Mouse (Mus musculus) testis, adult 2 months (tissue): ENCODE data around the gene Hist1h2bk.

Experiments
- CTCF ChIP-seq: fragments of 200-500 bp; IDR thresholded peaks from 2 replicates; pipeline ENCODE4 v1.5.1; 2012; ENCODE audit warnings: low read depth, mild to moderate bottlenecking, inconsistent platforms, low read length, moderate library complexity; ENCODE audit not compliant: control insufficient read depth, insufficient read depth, insufficient replicate concordance
- POLR2A ChIP-seq: fragments of 200-500 bp; IDR thresholded peaks from 2 replicates; pipeline ENCODE4 v1.6.1; 2012; ENCODE audit warnings: low read depth, mild to moderate bottlenecking, inconsistent platforms, low read length, moderate library complexity; ENCODE audit not compliant: control insufficient read depth

GRCm38 (mm10) chr13:22030493-22030892 lies 5.2 kb upstream of the Hist1h2bk start:
- TF ChIP-seq CTCF, result no peak
- no peak for TF ChIP-seq POLR2A
